Mouse (Mus musculus) limb, embryonic 15.5 days (tissue): ENCODE results near the gene Aldh9a1. TPM values are rescaled to one million over a fixed set of nuclear protein-coding genes. Genes with fewer than 3 reads are reported as not detected.

Source experiments
- ATAC-seq: fragments of 200-750 bp; cut with Nextera tagmentation; 2 replicates; pipeline ENCODE4 v1.8.0; 2017; ENCODE audit warnings: low read depth, moderate TSS enrichment; ENCODE audit not compliant: insufficient number of reproducible peaks, low FRiP score, low TSS enrichment
- H3K27ac ChIP-seq: fragments of 300-500 bp; sonication (generic); 2 replicates; pipeline ENCODE4 v1.5.1; 2015; ENCODE audit warnings: moderate library complexity, mild to moderate bottlenecking, inconsistent platforms
- H3K27me3 ChIP-seq: fragments of 300-500 bp; sonication (generic); 2 replicates; pipeline ENCODE4 v1.6.1; 2015; ENCODE audit warnings: inconsistent platforms
- H3K36me3 ChIP-seq: fragments of 300-500 bp; sonication (generic); 2 replicates; pipeline ENCODE4 v1.6.1; 2015; ENCODE audit warnings: inconsistent platforms
- H3K4me1 ChIP-seq: fragments of 300-500 bp; sonication (generic); 2 replicates; pipeline ENCODE4 v1.6.1; 2015; ENCODE audit warnings: inconsistent platforms
- H3K4me2 ChIP-seq: fragments of 300-500 bp; sonication (generic); 2 replicates; pipeline ENCODE4 v1.6.1; 2015; ENCODE audit warnings: mild to moderate bottlenecking, inconsistent platforms
- H3K4me3 ChIP-seq: fragments of 300-500 bp; sonication (generic); 2 replicates; pipeline ENCODE4 v1.5.1; 2015; ENCODE audit warnings: mild to moderate bottlenecking, inconsistent platforms
- H3K9ac ChIP-seq: fragments of 300-500 bp; sonication (generic); 2 replicates; pipeline ENCODE4 v1.6.1; 2015; ENCODE audit warnings: inconsistent platforms
- H3K9me3 ChIP-seq: fragments of 300-500 bp; sonication (generic); 2 replicates; pipeline ENCODE4 v1.6.1; 2016; ENCODE audit warnings: inconsistent platforms
- WGBS: fragments of 180-500 bp; shearing (Covaris S2); methylation state at CpG from one replicate; pipeline ENCODE4 v1.1.7; 2015; 5-methylcytosine and 5-hydroxymethylcytosine counted together
- polyA plus RNA-seq: library from polyadenylated mRNA; unstranded; fragments of >200 nt; fragmentation: Nextera tagmentation; extraction: Ambion mirVana; gene quantifications from 2 replicates; pipeline ENCODE4 v1.2.1, GENCODE M21; 2015

Aldh9a1 gene
- polyA plus RNA-seq, 1 experiment from 2014 or later, result 56.9 TPM

DNA sequence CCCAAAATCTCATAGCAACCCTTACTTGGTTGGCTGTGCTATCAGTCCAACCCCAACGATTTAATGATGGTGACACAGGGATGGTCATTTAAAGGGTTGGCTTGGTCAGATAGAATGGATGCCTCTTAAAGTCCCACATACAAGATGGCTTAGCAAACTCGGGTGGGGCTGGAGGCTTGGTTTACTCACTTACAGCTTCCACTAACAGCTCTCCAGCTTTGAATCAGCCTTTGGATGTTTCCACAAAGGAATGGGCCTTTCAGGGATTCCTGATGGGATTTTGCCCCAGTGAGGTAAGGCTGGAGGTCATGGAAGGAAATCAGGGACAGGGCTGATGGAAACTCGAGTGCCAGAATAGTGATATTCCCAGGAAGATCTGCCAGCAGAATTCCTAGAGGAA lies 38.0 kb downstream of the Aldh9a1 start:
- Histone ChIP-seq H3K9ac (no peak overlapping the region), H3K27me3 (no peaks in the 10 kb centered on the region), H3K4me1 (peaks cover 4% of the 10 kb centered on the region; the same call in 1 of the 2 replicates), H3K4me3 (no peak overlapping the region), H3K9me3 (no peaks in the 10 kb centered on the region), H3K27ac (no peak overlapping the region), H3K36me3 (no peaks in the 10 kb centered on the region), H3K4me2 (no peak overlapping the region)
- 67% methylated on average over 3 of the region's 3 CpGs for WGBS
- no peak for ATAC-seq

DNA sequence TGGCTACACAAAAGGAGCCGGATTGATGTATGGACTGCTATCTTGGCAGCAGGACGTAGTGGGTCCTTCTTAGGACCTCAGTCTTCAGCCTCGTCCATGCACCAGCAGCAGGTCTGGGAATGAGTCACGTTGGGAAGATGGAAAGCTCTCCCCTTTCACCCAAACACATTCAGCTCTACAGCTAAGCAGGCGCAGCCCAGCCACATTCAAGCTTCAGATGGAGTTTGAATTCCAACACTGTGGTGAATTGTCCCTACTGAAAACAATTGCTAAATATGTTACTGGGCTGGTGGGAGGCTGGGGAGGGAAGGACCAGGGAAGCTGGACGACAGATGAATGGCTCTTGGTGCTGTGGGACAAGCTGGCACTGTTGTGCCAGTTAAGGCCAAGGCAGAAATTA lies 38.8 kb downstream of the Aldh9a1 start:
- no peak for ATAC-seq
- H3K9me3 ChIP-seq, result no peaks in the 10 kb centered on the region

GRCm38 (mm10) chr1:167389584-167389983 lies 39.8 kb downstream of the Aldh9a1 start:
- Histone ChIP-seq H3K4me3 (no peak overlapping the region), H3K27me3 (no peaks in the 10 kb centered on the region), H3K4me2 (no peak overlapping the region), H3K36me3 (no peaks in the 10 kb centered on the region), H3K27ac (no peak overlapping the region), H3K9me3 (no peaks in the 10 kb centered on the region), H3K9ac (no peak overlapping the region), H3K4me1 (peaks cover 10% of the 10 kb centered on the region)
- no peak for ATAC-seq
- WGBS, result 94% methylated on average over 7 of the region's 7 CpGs

More for the DNA sequence above, 38.8 kb downstream of the Aldh9a1 start:
- H3K4me2 ChIP-seq, result no peak overlapping the region
- H3K4me1 ChIP-seq, result peaks cover 8% of the 10 kb centered on the region; the same call in 1 of the 2 replicates
- no peaks in the 10 kb centered on the region for H3K27me3 ChIP-seq
- no peak overlapping the region for H3K4me3 ChIP-seq
- H3K27ac ChIP-seq, result no peak overlapping the region
- H3K9ac ChIP-seq, result no peak overlapping the region
- WGBS, result 78% methylated on average over 6 of the region's 6 CpGs
- no peaks in the 10 kb centered on the region for H3K36me3 ChIP-seq

DNA sequence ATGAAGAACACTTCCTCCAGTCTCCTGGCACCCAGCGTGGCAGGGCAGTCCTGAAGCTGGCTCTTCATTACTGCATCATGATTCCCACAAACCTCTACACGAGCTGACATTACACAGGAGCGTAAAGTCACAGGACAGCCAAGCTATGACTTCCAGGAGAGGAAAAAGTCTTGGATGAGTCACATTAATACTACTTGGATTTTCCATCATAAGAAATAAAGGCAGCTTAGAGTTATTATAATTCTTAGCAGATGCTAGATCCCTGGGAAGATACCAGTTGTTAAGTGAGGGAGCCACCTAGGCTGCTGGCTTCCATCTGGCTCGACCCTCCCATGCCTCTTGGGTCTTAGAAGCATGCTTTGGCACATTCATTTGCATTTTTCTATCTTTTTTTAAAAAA lies 40.6 kb downstream of the Aldh9a1 start:
- no peak overlapping the region for H3K9ac ChIP-seq
- no peak overlapping the region for H3K4me3 ChIP-seq
- H3K27me3 ChIP-seq, result no peaks in the 10 kb centered on the region
- H3K36me3 ChIP-seq, result no peaks in the 10 kb centered on the region
- H3K27ac ChIP-seq, result no peak overlapping the region
- WGBS, result 56% methylated on average over 4 of the region's 4 CpGs
- H3K4me2 ChIP-seq, result no peak overlapping the region
- no peak for ATAC-seq
- H3K9me3 ChIP-seq, result no peaks in the 10 kb centered on the region
- peaks cover 11% of the 10 kb centered on the region for H3K4me1 ChIP-seq

- Histone ChIP-seq H3K27ac (no peak overlapping the region), H3K36me3 (no peaks in the 10 kb centered on the region), H3K4me1 (peaks cover 11% of the 10 kb centered on the region), H3K9me3 (no peaks in the 10 kb centered on the region), H3K4me2 (no peak overlapping the region), H3K9ac (no peak overlapping the region), H3K4me3 (no peak overlapping the region), H3K27me3 (peaks cover 3% of the 10 kb centered on the region; the same call in 1 of the 2 replicates)
- no peak for ATAC-seq
- WGBS, result 76% methylated on average over 6 of the region's 6 CpGs
Measured at GRCm38 (mm10) chr1:167391241-167391640, 41.5 kb downstream of the Aldh9a1 start.

- 55% methylated on average over 2 of the region's 2 CpGs for WGBS
- Histone ChIP-seq H3K4me3 (peak overlapping the region; percentile 75), H3K36me3 (no peaks in the 10 kb centered on the region), H3K27ac (no peak overlapping the region), H3K27me3 (peaks cover 3% of the 10 kb centered on the region; the same call in 1 of the 2 replicates), H3K4me2 (peak overlapping the region; percentile 84), H3K4me1 (peaks cover 11% of the 10 kb centered on the region), H3K9me3 (no peaks in the 10 kb centered on the region), H3K9ac (no peak overlapping the region)
- no peak for ATAC-seq
Measured at GRCm38 (mm10) chr1:167392031-167392640, 42.3 kb downstream of the Aldh9a1 start.

- Histone ChIP-seq H3K27ac (no peak overlapping the region; the same call in 1 of the 2 replicates), H3K4me2 (peak overlapping the region; percentile 84), H3K9me3 (no peaks in the 10 kb centered on the region), H3K4me3 (peak overlapping the region; percentile 75), H3K9ac (no peak overlapping the region), H3K4me1 (peaks cover 9% of the 10 kb centered on the region), H3K36me3 (no peaks in the 10 kb centered on the region), H3K27me3 (peaks cover 3% of the 10 kb centered on the region; the same call in 1 of the 2 replicates)
- ATAC-seq, result no peak
- 13% methylated on average over 8 of the region's 8 CpGs for WGBS
Measured at GRCm38 (mm10) chr1:167392687-167393086, 42.9 kb downstream of the Aldh9a1 start.

DNA sequence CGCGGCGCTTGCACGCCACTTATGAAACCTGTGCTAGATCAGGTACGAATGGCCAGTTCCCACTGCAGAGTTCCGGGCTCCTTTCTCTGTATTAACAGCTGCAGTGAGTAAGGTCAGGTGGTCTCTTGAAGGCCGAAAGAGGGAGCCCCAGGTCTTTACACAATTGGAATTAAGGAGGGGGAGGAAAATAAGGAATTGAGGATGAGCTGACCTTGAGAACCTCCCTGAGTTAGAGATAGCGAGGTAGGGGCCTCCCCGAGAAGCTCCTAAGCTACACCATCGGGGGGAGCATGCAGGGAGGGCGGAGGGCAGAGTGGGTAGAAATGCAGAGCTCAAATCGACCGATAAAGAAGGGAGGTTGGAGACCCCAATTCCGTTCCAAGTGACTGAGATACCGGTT lies 43.5 kb downstream of the Aldh9a1 start:
- Histone ChIP-seq H3K9me3 (no peaks in the 10 kb centered on the region), H3K4me3 (peak overlapping the region; percentile 75), H3K27ac (peak overlapping the region; percentile 94; the same call in 1 of the 2 replicates), H3K9ac (peak overlapping the region; percentile 27), H3K36me3 (no peaks in the 10 kb centered on the region), H3K27me3 (peaks cover 3% of the 10 kb centered on the region; the same call in 1 of the 2 replicates), H3K4me2 (peak overlapping the region; percentile 84), H3K4me1 (peaks cover 9% of the 10 kb centered on the region)
- WGBS, result 1% methylated on average over 15 of the region's 15 CpGs
- ATAC-seq, result 0 out of 2 replicates have a peak, but pooled peaks have one; percentile 4

- Histone ChIP-seq H3K4me1 (peaks cover 9% of the 10 kb centered on the region), H3K4me2 (peak within 1 kb of the TSS; percentile 84), H3K27me3 (peaks cover 3% of the 10 kb centered on the region; the same call in 1 of the 2 replicates), H3K36me3 (no peaks in the 10 kb centered on the region), H3K9ac (peak within 1 kb of the TSS; percentile 56), H3K27ac (peak within 1 kb of the TSS; percentile 94), H3K4me3 (peak within 1 kb of the TSS; percentile 75), H3K9me3 (no peaks in the 10 kb centered on the region)
- WGBS, result under 1% methylated on average over 45 of the region's 45 CpGs
- peak; percentile 93 for ATAC-seq
Measured at GRCm38 (mm10) chr1:167393683-167394492, 44.1 kb downstream of the Aldh9a1 start, which contains the start of gene Mgst3. Mgst3 (minus strand) TSS chr1:167393841.

DNA sequence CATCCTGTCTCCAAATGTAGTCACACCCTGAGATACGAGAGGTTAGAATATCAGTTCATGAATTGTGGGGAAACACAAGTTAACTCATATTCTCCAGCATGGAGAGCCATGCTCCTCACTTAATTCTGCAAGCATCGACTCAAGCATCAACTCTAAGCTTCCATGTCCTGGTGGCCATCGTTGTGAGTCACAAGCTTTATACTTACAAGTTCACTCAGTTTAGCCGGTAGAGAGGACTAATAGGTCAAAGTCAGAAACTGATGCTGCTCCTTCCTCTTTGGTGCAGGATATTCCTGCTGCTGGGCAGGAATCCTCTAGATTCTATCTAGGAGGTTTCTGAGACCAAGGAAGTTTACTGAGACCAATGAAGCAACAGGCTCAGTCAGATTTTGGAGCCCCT lies 55.4 kb downstream of the Aldh9a1 start:
- Histone ChIP-seq H3K27me3 (peaks cover 27% of the 10 kb centered on the region), H3K4me3 (no peak overlapping the region), H3K4me1 (no peaks in the 10 kb centered on the region), H3K4me2 (no peak overlapping the region), H3K9me3 (no peaks in the 10 kb centered on the region), H3K36me3 (no peaks in the 10 kb centered on the region), H3K9ac (no peak overlapping the region), H3K27ac (no peak overlapping the region)
- no peak for ATAC-seq
- 81% methylated on average over 4 of the region's 4 CpGs for WGBS

GRCm38 (mm10) chr1:167409601-167410000 lies 59.8 kb downstream of the Aldh9a1 start:
- Histone ChIP-seq H3K4me2 (no peak overlapping the region), H3K4me1 (no peaks in the 10 kb centered on the region), H3K9ac (no peak overlapping the region), H3K4me3 (no peak overlapping the region), H3K36me3 (no peaks in the 10 kb centered on the region), H3K27ac (no peak overlapping the region), H3K27me3 (peaks cover 32% of the 10 kb centered on the region), H3K9me3 (no peaks in the 10 kb centered on the region)
- 82% methylated on average over 4 of the region's 4 CpGs for WGBS
- no peak for ATAC-seq
